Mouse (Mus musculus): Measurements from ENCODE around the gene Taok3. TPM values are rescaled to one million over a fixed set of nuclear protein-coding genes. Genes with fewer than 3 reads are reported as not detected.

Taok3 gene
- polyA plus RNA-seq, 2 experiments, result 7.4 to 14.3 TPM

GRCm38 (mm10) chr5:117165946-117166345, 46.0 kb downstream of the Taok3 start:
- TF ChIP-seq POLR2A (IDR thresholded peaks at IDR 0.05; ENCODE audit: borderline replicate concordance, extremely low read depth, insufficient read depth, insufficient read length), result no peak
- H3K4me2 ChIP-seq (replicated peaks; ENCODE audit: low read depth, low read length, severe bottlenecking), result no peak overlapping the region
- H3K4me1 ChIP-seq (ENCODE audit: control insufficient read depth, insufficient read depth, low read length), result no peaks in the 10 kb centered on the region
- H3K9me3 ChIP-seq (ENCODE audit: control insufficient read depth, low read length), result no peaks in the 10 kb centered on the region
- no peak overlapping the region for H3K4me3 ChIP-seq (replicated peaks; ENCODE audit: low read length)
- ATAC-seq (ENCODE audit: low FRiP score, low read depth), result no peak
- no peak for DNase-seq (ENCODE audit: low spot score)
- no peaks in the 10 kb centered on the region for H3K27me3 ChIP-seq (ENCODE audit: control insufficient read depth, insufficient read depth, low read length)
- no peaks in the 10 kb centered on the region for H3K36me3 ChIP-seq (ENCODE audit: control insufficient read depth, insufficient read depth, low read length)
- H3K9ac ChIP-seq (ENCODE audit: low read depth, low read length, severe bottlenecking), result no peak overlapping the region
- H3K27ac ChIP-seq (replicated peaks; ENCODE audit: low read depth, low read length), result no peak overlapping the region
- WGBS, result 43% methylated on average over 2 of the region's 2 CpGs

GRCm38 (mm10) chr5:117166811-117167365, 47.0 kb downstream of the Taok3 start:
- no peak overlapping the region for H3K27ac ChIP-seq (replicated peaks; ENCODE audit: low read depth, low read length)
- no peak overlapping the region for H3K9ac ChIP-seq (ENCODE audit: low read depth, low read length, severe bottlenecking)
- DNase-seq (ENCODE audit: low spot score) (no peak), ATAC-seq (ENCODE audit: low FRiP score, low read depth) (no peak)
- H3K27me3 ChIP-seq (ENCODE audit: control insufficient read depth, insufficient read depth, low read length), result no peaks in the 10 kb centered on the region
- 80% methylated on average over 11 of the region's 11 CpGs for WGBS
- no peak overlapping the region for H3K4me3 ChIP-seq (replicated peaks; ENCODE audit: low read length)
- H3K4me1 ChIP-seq (ENCODE audit: control insufficient read depth, insufficient read depth, low read length), result no peaks in the 10 kb centered on the region
- no peaks in the 10 kb centered on the region for H3K36me3 ChIP-seq (ENCODE audit: control insufficient read depth, insufficient read depth, low read length)
- TF ChIP-seq POLR2A (IDR thresholded peaks at IDR 0.05; ENCODE audit: borderline replicate concordance, extremely low read depth, insufficient read depth, insufficient read length), result no peak
- no peaks in the 10 kb centered on the region for H3K9me3 ChIP-seq (ENCODE audit: control insufficient read depth, low read length)
- no peak overlapping the region for H3K4me2 ChIP-seq (replicated peaks; ENCODE audit: low read depth, low read length, severe bottlenecking)

DNA sequence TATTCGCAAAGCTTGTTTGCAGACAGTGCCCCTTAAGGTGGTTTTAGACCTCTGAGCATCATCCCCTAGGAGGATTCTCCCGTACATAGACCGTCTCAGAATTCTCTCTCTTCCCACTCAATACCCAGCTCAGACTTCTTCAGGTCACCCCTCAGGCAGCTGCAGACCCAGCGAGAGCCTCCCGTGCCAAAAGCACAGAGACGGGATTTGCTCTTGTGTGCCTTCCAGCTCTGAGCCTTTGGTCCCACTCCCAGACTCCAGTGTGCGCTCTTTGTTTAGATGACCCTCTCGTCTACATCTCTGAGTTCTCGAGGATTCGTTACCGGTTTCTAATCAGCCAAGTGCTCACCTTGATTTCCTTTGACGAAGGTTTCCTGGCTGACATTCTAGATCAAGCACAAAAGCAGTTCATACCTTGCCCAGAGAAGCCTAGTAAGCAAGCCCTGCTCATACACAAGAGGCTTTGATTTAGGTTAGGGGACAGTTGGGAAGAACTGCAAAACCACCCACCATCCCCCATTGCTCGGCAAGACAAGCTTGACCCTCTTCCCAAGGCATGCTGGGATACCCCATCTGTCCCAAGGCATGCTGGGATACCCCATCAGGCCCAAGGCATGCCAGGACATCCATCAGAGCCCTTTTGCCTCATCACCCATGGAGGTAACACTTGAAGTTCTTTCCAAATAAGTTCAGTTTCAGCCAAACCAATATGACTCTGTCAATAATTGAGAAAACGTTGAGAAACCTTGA, 48.6 kb downstream of the Taok3 start:
- DNase-seq (ENCODE audit: low spot score), result no peak
- Histone ChIP-seq H3K9me3 (ENCODE audit: control insufficient read depth, low read length) (no peaks in the 10 kb centered on the region), H3K9ac (ENCODE audit: low read depth, low read length, severe bottlenecking) (no peak overlapping the region), H3K27ac (replicated peaks; ENCODE audit: low read depth, low read length) (no peak overlapping the region), H3K4me1 (ENCODE audit: control insufficient read depth, insufficient read depth, low read length) (no peaks in the 10 kb centered on the region), H3K36me3 (ENCODE audit: control insufficient read depth, insufficient read depth, low read length) (no peaks in the 10 kb centered on the region), H3K4me3 (replicated peaks; ENCODE audit: low read length) (no peak overlapping the region), H3K4me2 (replicated peaks; ENCODE audit: low read depth, low read length, severe bottlenecking) (no peak overlapping the region), H3K27me3 (ENCODE audit: control insufficient read depth, insufficient read depth, low read length) (no peaks in the 10 kb centered on the region)
- ATAC-seq (ENCODE audit: low FRiP score, low read depth), result no peak
- TF ChIP-seq POLR2A (IDR thresholded peaks at IDR 0.05; ENCODE audit: borderline replicate concordance, extremely low read depth, insufficient read depth, insufficient read length), result no peak
- WGBS, result 91% methylated on average over 14 of the region's 14 CpGs

DNA sequence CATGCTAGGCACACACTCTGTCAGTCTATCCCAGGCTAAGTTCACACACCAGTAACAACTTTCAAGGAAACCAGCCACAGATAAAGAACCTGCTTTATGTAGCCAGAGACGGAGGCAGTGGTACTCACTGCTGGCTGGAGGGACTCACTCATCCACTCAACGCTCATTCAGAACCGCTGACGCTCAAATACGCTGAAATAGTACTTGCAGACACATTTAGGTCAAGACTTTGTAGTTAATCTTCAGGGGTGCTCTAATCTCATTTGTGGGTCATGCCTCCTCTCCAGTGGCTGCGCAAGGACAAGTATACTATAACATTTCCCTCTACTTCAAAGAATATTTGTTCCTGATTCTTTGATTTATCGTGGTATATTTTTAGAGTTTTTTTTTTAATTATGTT, 54.1 kb downstream of the Taok3 start:
- Histone ChIP-seq H3K27me3 (ENCODE audit: control insufficient read depth, insufficient read depth, low read length) (no peaks in the 10 kb centered on the region), H3K27ac (replicated peaks; ENCODE audit: low read depth, low read length) (no peak overlapping the region), H3K36me3 (ENCODE audit: control insufficient read depth, insufficient read depth, low read length) (no peaks in the 10 kb centered on the region), H3K9ac (ENCODE audit: low read depth, low read length, severe bottlenecking) (no peak overlapping the region), H3K9me3 (ENCODE audit: control insufficient read depth, low read length) (no peaks in the 10 kb centered on the region), H3K4me1 (ENCODE audit: control insufficient read depth, insufficient read depth, low read length) (no peaks in the 10 kb centered on the region), H3K4me2 (replicated peaks; ENCODE audit: low read depth, low read length, severe bottlenecking) (no peak overlapping the region), H3K4me3 (replicated peaks; ENCODE audit: low read length) (no peak overlapping the region)
- no peak for TF ChIP-seq POLR2A (IDR thresholded peaks at IDR 0.05; ENCODE audit: borderline replicate concordance, extremely low read depth, insufficient read depth, insufficient read length)
- 90% methylated on average over 7 of the region's 7 CpGs for WGBS
- DNase-seq (ENCODE audit: low spot score), result no peak
- no peak for ATAC-seq (ENCODE audit: low FRiP score, low read depth)

DNA sequence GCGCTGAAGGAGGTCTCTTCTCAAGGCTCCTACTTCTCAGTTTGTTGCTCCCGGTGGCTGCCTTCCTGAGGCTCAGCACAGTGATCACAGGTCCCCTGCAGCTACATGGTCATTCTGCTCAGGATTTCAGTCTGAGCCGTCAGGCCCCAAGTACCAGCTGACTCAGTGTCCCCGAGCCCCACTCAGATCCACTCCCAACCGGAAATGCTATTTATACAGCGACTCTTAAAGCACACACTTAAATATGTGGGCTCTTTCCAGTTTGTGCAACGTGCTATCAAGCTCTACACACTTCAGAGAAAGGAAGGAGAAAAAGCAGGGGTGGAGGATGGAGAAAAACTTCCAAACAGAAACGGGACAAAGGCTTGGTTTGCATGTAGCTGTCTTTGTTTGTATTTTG, 56.0 kb downstream of the Taok3 start:
- TF ChIP-seq POLR2A (IDR thresholded peaks at IDR 0.05; ENCODE audit: borderline replicate concordance, extremely low read depth, insufficient read depth, insufficient read length), result no peak
- ATAC-seq (ENCODE audit: low FRiP score, low read depth) (no peak), DNase-seq (ENCODE audit: low spot score) (no peak)
- Histone ChIP-seq H3K27ac (replicated peaks; ENCODE audit: low read depth, low read length) (no peak overlapping the region), H3K9me3 (ENCODE audit: control insufficient read depth, low read length) (no peaks in the 10 kb centered on the region), H3K27me3 (ENCODE audit: control insufficient read depth, insufficient read depth, low read length) (no peaks in the 10 kb centered on the region), H3K9ac (ENCODE audit: low read depth, low read length, severe bottlenecking) (no peak overlapping the region), H3K4me2 (replicated peaks; ENCODE audit: low read depth, low read length, severe bottlenecking) (no peak overlapping the region), H3K36me3 (ENCODE audit: control insufficient read depth, insufficient read depth, low read length) (no peaks in the 10 kb centered on the region), H3K4me1 (ENCODE audit: control insufficient read depth, insufficient read depth, low read length) (no peaks in the 10 kb centered on the region), H3K4me3 (replicated peaks; ENCODE audit: low read length) (no peak overlapping the region)
- 80% methylated on average over 8 of the region's 8 CpGs for WGBS
